Mouse (Mus musculus) heart, embryonic 11.5 days (tissue): ENCODE data around the gene Nacc2. TPM values are rescaled to one million over a fixed set of nuclear protein-coding genes. Genes with fewer than 3 reads are reported as not detected.

Experiments
- ATAC-seq: fragments of 200-750 bp; cut with Nextera tagmentation; replicated peaks from 2 replicates; pipeline ENCODE4 v1.8.0; 2017; ENCODE audit warnings: moderate library complexity; ENCODE audit not compliant: insufficient number of reproducible peaks, low FRiP score, low TSS enrichment
- H3K27ac ChIP-seq: fragments of 300-500 bp; sonication (generic); 2 replicates; pipeline ENCODE4 v1.5.1; 2014; ENCODE audit warnings: mild to moderate bottlenecking, low read depth, low read length
- H3K27me3 ChIP-seq: fragments of 300-500 bp; sonication (generic); 2 replicates; pipeline ENCODE4 v1.6.1; 2014; ENCODE audit warnings: mild to moderate bottlenecking, low read length, mixed read lengths; ENCODE audit not compliant: control insufficient read depth, insufficient read depth
- H3K36me3 ChIP-seq: fragments of 300-500 bp; sonication (generic); 2 replicates; pipeline ENCODE4 v1.6.1; 2014; ENCODE audit warnings: mild to moderate bottlenecking, low read length, moderate library complexity, mixed read lengths; ENCODE audit not compliant: control insufficient read depth, insufficient read depth
- H3K4me1 ChIP-seq: fragments of 300-500 bp; sonication (generic); 2 replicates; pipeline ENCODE4 v1.6.1; 2014; ENCODE audit warnings: low read length; ENCODE audit not compliant: control insufficient read depth, insufficient read depth
- H3K4me2 ChIP-seq: fragments of 300-500 bp; sonication (generic); 2 replicates; pipeline ENCODE4 v1.6.1; 2014; ENCODE audit warnings: mild to moderate bottlenecking, moderate library complexity
- H3K4me3 ChIP-seq: fragments of 300-500 bp; sonication (generic); 2 replicates; pipeline ENCODE4 v1.5.1; 2014; ENCODE audit warnings: low read depth, low read length
- H3K9ac ChIP-seq: fragments of 300-500 bp; sonication (generic); 2 replicates; pipeline ENCODE4 v1.6.1; 2014; ENCODE audit warnings: mild to moderate bottlenecking, low read depth, low read length, moderate library complexity
- H3K9me3 ChIP-seq: fragments of 300-500 bp; sonication (generic); replicated peaks from 2 replicates; pipeline ENCODE4 v1.6.1; 2016; ENCODE audit warnings: low read length; ENCODE audit not compliant: control insufficient read depth
- WGBS: fragments of 180-500 bp; shearing (Covaris S2); extraction: QIAGEN DNeasy Blood & Tissue Kit; methylation state at CpG from one replicate; pipeline ENCODE4 v1.1.7; 2014; ENCODE audit not compliant: insufficient replicate concordance; 5-methylcytosine and 5-hydroxymethylcytosine counted together
- polyA plus RNA-seq: library from polyadenylated mRNA; unstranded; fragments of >200 nt; fragmentation: Nextera tagmentation; extraction: Ambion mirVana; gene quantifications from 2 replicates; pipeline ENCODE4 v1.2.1, GENCODE M21; 2014

The Nacc2 gene
- polyA plus RNA-seq, 1 experiment from 2014 or later = 3.4 TPM

- WGBS = 86% methylated on average over 5 of the region's 5 CpGs
- H3K9ac ChIP-seq = no peak overlapping the region
- 0 out of 2 replicates have a peak, but pooled peaks cover 4% of the 10 kb centered on the region for H3K4me1 ChIP-seq
- no peak for ATAC-seq
- H3K36me3 ChIP-seq = no peaks in the 10 kb centered on the region
- no peak overlapping the region for H3K27ac ChIP-seq
- H3K9me3 ChIP-seq = no peaks in the 10 kb centered on the region
- no peak overlapping the region for H3K4me2 ChIP-seq
- H3K27me3 ChIP-seq = peaks cover 6% of the 10 kb centered on the region
- no peak overlapping the region for H3K4me3 ChIP-seq
These were observed 23.8 kb downstream of the Nacc2 start for GRCm38 (mm10) chr2:26099260-26099659.

- H3K4me2 ChIP-seq = no peak overlapping the region
- no peak for ATAC-seq
- H3K27me3 ChIP-seq = peaks cover 44% of the 10 kb centered on the region
- peaks cover 15% of the 10 kb centered on the region; the same call in 1 of the 2 replicates for H3K4me1 ChIP-seq
- no peaks in the 10 kb centered on the region for H3K9me3 ChIP-seq
- H3K4me3 ChIP-seq = no peak overlapping the region
- no peak overlapping the region for H3K27ac ChIP-seq
- H3K9ac ChIP-seq = no peak overlapping the region
- no peaks in the 10 kb centered on the region for H3K36me3 ChIP-seq
- WGBS = 81% methylated on average over 7 of the region's 7 CpGs
These were observed 29.1 kb downstream of the Nacc2 start for GRCm38 (mm10) chr2:26093897-26094296.

GRCm38 (mm10) chr2:26091771-26092393 is 31.1 kb downstream of the Nacc2 start:
- H3K27me3 ChIP-seq = peaks cover 44% of the 10 kb centered on the region

GRCm38 (mm10) chr2:26090876-26091770 is 31.9 kb downstream of the Nacc2 start:
- peaks cover 34% of the 10 kb centered on the region for H3K4me1 ChIP-seq
- no peaks in the 10 kb centered on the region for H3K9me3 ChIP-seq
- H3K4me3 ChIP-seq = peak overlapping the region; percentile 61
- 0 out of 2 replicates have a peak, but pooled peaks have one; percentile 33 for ATAC-seq
- H3K4me2 ChIP-seq = peak overlapping the region; percentile 95
- peak overlapping the region; percentile 67 for H3K9ac ChIP-seq
- peaks cover 47% of the 10 kb centered on the region for H3K27me3 ChIP-seq
- H3K27ac ChIP-seq = peak overlapping the region; percentile 35; the same call in 1 of the 2 replicates
- no peaks in the 10 kb centered on the region for H3K36me3 ChIP-seq
- 2% methylated on average over 39 of the region's 39 CpGs for WGBS

More at GRCm38 (mm10) chr2:26091771-26092393, 31.1 kb downstream of the Nacc2 start:
- 2% methylated on average over 24 of the region's 24 CpGs for WGBS
- peak overlapping the region; percentile 35; the same call in 1 of the 2 replicates for H3K27ac ChIP-seq
- peaks cover 31% of the 10 kb centered on the region for H3K4me1 ChIP-seq
- peak overlapping the region; percentile 67 for H3K9ac ChIP-seq
- peak overlapping the region; percentile 61 for H3K4me3 ChIP-seq
- no peaks in the 10 kb centered on the region for H3K9me3 ChIP-seq
- no peaks in the 10 kb centered on the region for H3K36me3 ChIP-seq
- H3K4me2 ChIP-seq = peak overlapping the region; percentile 95
- ATAC-seq = no peak

- Histone ChIP-seq H3K27me3 (peaks cover 41% of the 10 kb centered on the region), H3K4me1 (peaks cover 34% of the 10 kb centered on the region), H3K9ac (no peak overlapping the region), H3K4me2 (no peak overlapping the region), H3K9me3 (no peaks in the 10 kb centered on the region), H3K27ac (no peak overlapping the region), H3K4me3 (no peak overlapping the region), H3K36me3 (no peaks in the 10 kb centered on the region)
- no peak for ATAC-seq
- 76% methylated on average over 2 of the region's 2 CpGs for WGBS
These were observed 34.0 kb downstream of the Nacc2 start for GRCm38 (mm10) chr2:26089005-26089404.

GRCm38 (mm10) chr2:26086926-26087600 is 36.0 kb downstream of the Nacc2 start:
- ATAC-seq = peak; percentile 24; the same call in 1 of the 2 replicates
- H3K9me3 ChIP-seq = no peaks in the 10 kb centered on the region
- H3K27me3 ChIP-seq = peaks cover 25% of the 10 kb centered on the region
- WGBS = 65% methylated on average over 4 of the region's 4 CpGs
- H3K4me3 ChIP-seq = no peak overlapping the region
- no peak overlapping the region for H3K4me2 ChIP-seq
- peaks cover 30% of the 10 kb centered on the region for H3K4me1 ChIP-seq
- H3K9ac ChIP-seq = no peak overlapping the region
- H3K27ac ChIP-seq = no peak overlapping the region
- H3K36me3 ChIP-seq = no peaks in the 10 kb centered on the region

- no peak for ATAC-seq
- Histone ChIP-seq H3K4me2 (no peak overlapping the region), H3K27ac (no peak overlapping the region), H3K4me1 (peaks cover 25% of the 10 kb centered on the region), H3K4me3 (no peak overlapping the region), H3K9ac (no peak overlapping the region), H3K9me3 (no peaks in the 10 kb centered on the region), H3K36me3 (no peaks in the 10 kb centered on the region), H3K27me3 (peaks cover 23% of the 10 kb centered on the region)
- 64% methylated on average over 4 of the region's 4 CpGs for WGBS
These were observed 36.5 kb downstream of the Nacc2 start for GRCm38 (mm10) chr2:26086505-26086904.

- Histone ChIP-seq H3K9me3 (no peaks in the 10 kb centered on the region), H3K27me3 (0 out of 2 replicates have a peak, but pooled peaks cover 4% of the 10 kb centered on the region), H3K9ac (no peak overlapping the region), H3K4me2 (no peak overlapping the region), H3K27ac (no peak overlapping the region), H3K4me3 (no peak overlapping the region), H3K36me3 (no peaks in the 10 kb centered on the region), H3K4me1 (peaks cover 11% of the 10 kb centered on the region)
- ATAC-seq = no peak
- WGBS = 61% methylated on average over 4 of the region's 4 CpGs
These were observed 40.1 kb downstream of the Nacc2 start for GRCm38 (mm10) chr2:26082883-26083282.
